ENCODE assay signal across 17 mouse cellular contexts in the genomic region with DNA sequence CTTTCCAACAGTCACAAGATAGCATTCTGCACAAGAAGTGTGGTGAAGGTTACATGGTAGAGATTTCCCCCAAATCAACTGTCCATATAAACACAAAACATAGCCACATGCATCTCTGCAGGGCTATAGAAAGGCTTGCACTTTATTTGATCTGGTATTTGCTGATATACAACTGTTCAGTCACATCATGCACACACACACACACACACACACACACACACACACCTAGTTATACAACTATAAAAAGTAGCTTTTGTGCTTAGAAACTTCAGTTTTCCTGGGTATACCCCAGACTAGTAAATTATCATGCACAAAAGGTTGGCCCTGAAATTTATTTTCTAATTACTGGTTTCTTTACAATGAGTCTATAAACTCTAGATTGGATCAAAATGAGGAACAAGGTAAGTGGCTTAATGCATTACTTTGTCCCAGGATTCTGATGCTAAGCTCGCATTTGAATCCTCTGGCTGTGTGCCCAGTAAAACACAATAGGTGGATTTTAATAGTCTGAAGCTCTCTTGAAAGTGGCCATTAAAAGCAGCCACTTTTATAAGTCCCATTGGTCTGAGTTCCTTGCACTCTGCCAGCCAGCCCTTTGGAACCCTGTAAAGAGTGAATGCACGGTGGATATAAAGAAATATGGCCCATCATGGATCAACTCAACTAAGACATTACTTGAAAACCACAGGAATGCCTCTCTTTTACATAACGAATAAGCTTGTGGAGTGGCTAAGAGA.
DNase-seq lines count a peak whose midpoint lies in the region; ATAC-seq lines count a peak whose summit lies in the region.
"Had no signal": no experiment of that assay in that cellular context is flagged by ENCODE, and none has a peak within 500 bp of the region (broad histone marks: within the 10 kb centered on the region; RNA-seq: fewer than 3 reads in every experiment).

No protein-coding gene starts in this region.

- H3K9me3 ChIP-seq in hindbrain, embryonic 13.5 days: no peaks in the 10 kb centered on the region
- H3K9me3 ChIP-seq in hindbrain, embryonic 10.5 days: no peaks in the 10 kb centered on the region
- no peaks in the 10 kb centered on the region for H3K9me3 ChIP-seq in forebrain, embryonic 13.5 days (replicated peaks)
- H3K9me3 ChIP-seq in midbrain, embryonic 13.5 days: no peaks in the 10 kb centered on the region
- H3K9me3 ChIP-seq: embryonic facial prominence, embryonic 15.5 days; liver, embryonic 12.5 days; stomach, embryonic 15.5 days had no signal

- H3K27ac ChIP-seq in hindbrain, embryonic 13.5 days: no peak overlapping the region
- no peak overlapping the region for H3K27ac ChIP-seq in hindbrain, embryonic 10.5 days
- H3K27ac ChIP-seq in forebrain, embryonic 13.5 days: no peak overlapping the region
- H3K27ac ChIP-seq in midbrain, embryonic 13.5 days: no peak overlapping the region
- H3K27ac ChIP-seq: embryonic facial prominence, embryonic 15.5 days; liver, embryonic 12.5 days; stomach, embryonic 15.5 days had no signal

- intact Hi-C loops in left cerebral cortex, postnatal 10 days (cut with DNase I): no loop called here

- no peak overlapping the region for H3K4me2 ChIP-seq in hindbrain, embryonic 13.5 days
- H3K4me2 ChIP-seq in forebrain, embryonic 13.5 days: no peak overlapping the region
- no peak overlapping the region for H3K4me2 ChIP-seq in midbrain, embryonic 13.5 days (replicated peaks)
- H3K4me2 ChIP-seq: embryonic facial prominence, embryonic 15.5 days; liver, embryonic 12.5 days; stomach, embryonic 15.5 days had no signal

- 0 out of 2 replicates have a peak, but pooled peaks have one; percentile 36 for ATAC-seq in hindbrain, embryonic 13.5 days (ENCODE audit: low FRiP score)
- peak; percentile 88 for ATAC-seq in forebrain, embryonic 13.5 days
- peak; percentile 94 for ATAC-seq in midbrain, embryonic 13.5 days
- ATAC-seq: liver, embryonic 12.5 days had no signal

- DNase-seq in hindbrain, embryonic 10.5 days (ENCODE audit: low spot score): no peak
- DNase-seq in R1 (ENCODE audit: low read depth, low spot score): peak; percentile 9
- DNase-seq in left cerebral cortex, postnatal 10 days (ENCODE audit: extremely low spot score in 1 of 2, low spot score in 2 of 2): no peak
- no peak for DNase-seq in heart, postnatal 4 days
- DNase-seq in left cerebral cortex, adult 8-10 months (ENCODE audit: low spot score in 2 of 2): no peak
- DNase-seq: adrenal gland, adult 2 months; heart, adult 18-20 months; kidney, adult 8-10 months; right cerebral cortex, postnatal 14 days; thymus, postnatal 4 days had no signal

- H3K9ac ChIP-seq in hindbrain, embryonic 13.5 days: no peak overlapping the region
- H3K9ac ChIP-seq in forebrain, embryonic 13.5 days: no peak overlapping the region
- H3K9ac ChIP-seq in midbrain, embryonic 13.5 days (replicated peaks): no peak overlapping the region
- H3K9ac ChIP-seq: embryonic facial prominence, embryonic 15.5 days; liver, embryonic 12.5 days; stomach, embryonic 15.5 days had no signal

- peaks cover 4% of the 10 kb centered on the region; the same call in 1 of the 2 replicates for H3K4me1 ChIP-seq in hindbrain, embryonic 13.5 days (replicated peaks)
- no peaks in the 10 kb centered on the region for H3K4me1 ChIP-seq in hindbrain, embryonic 10.5 days (replicated peaks)
- H3K4me1 ChIP-seq in forebrain, embryonic 13.5 days: peaks cover 10% of the 10 kb centered on the region; the same call in 1 of the 2 replicates
- H3K4me1 ChIP-seq in midbrain, embryonic 13.5 days (replicated peaks): peaks cover 5% of the 10 kb centered on the region; the same call in 1 of the 2 replicates
- H3K4me1 ChIP-seq: embryonic facial prominence, embryonic 15.5 days; liver, embryonic 12.5 days; stomach, embryonic 15.5 days had no signal

- WGBS in hindbrain, embryonic 13.5 days: 40% methylated on average over 3 of the region's 3 CpGs
- WGBS in hindbrain, embryonic 10.5 days: 75% methylated on average over 3 of the region's 3 CpGs
- 2% methylated on average over 3 of the region's 3 CpGs for WGBS in forebrain, embryonic 13.5 days
- WGBS in midbrain, embryonic 13.5 days: 11% methylated on average over 3 of the region's 3 CpGs

- no peaks in the 10 kb centered on the region for H3K36me3 ChIP-seq in hindbrain, embryonic 13.5 days
- no peaks in the 10 kb centered on the region for H3K36me3 ChIP-seq in hindbrain, embryonic 10.5 days
- H3K36me3 ChIP-seq in forebrain, embryonic 13.5 days (ENCODE audit: poor library complexity, severe bottlenecking): no peaks in the 10 kb centered on the region
- no peaks in the 10 kb centered on the region for H3K36me3 ChIP-seq in midbrain, embryonic 13.5 days
- H3K36me3 ChIP-seq: embryonic facial prominence, embryonic 15.5 days; liver, embryonic 12.5 days; stomach, embryonic 15.5 days had no signal

- H3K4me3 ChIP-seq in hindbrain, embryonic 13.5 days: no peak overlapping the region
- no peak overlapping the region for H3K4me3 ChIP-seq in hindbrain, embryonic 10.5 days
- no peak overlapping the region for H3K4me3 ChIP-seq in forebrain, embryonic 13.5 days
- H3K4me3 ChIP-seq in midbrain, embryonic 13.5 days (replicated peaks): no peak overlapping the region
- H3K4me3 ChIP-seq: embryonic facial prominence, embryonic 15.5 days; liver, embryonic 12.5 days; myocyte; stomach, embryonic 15.5 days had no signal

- H3K27me3 ChIP-seq in hindbrain, embryonic 13.5 days: no peaks in the 10 kb centered on the region
- no peaks in the 10 kb centered on the region for H3K27me3 ChIP-seq in hindbrain, embryonic 10.5 days (ENCODE audit: insufficient read depth, poor library complexity, severe bottlenecking)
- H3K27me3 ChIP-seq in forebrain, embryonic 13.5 days: no peaks in the 10 kb centered on the region
- H3K27me3 ChIP-seq in midbrain, embryonic 13.5 days: no peaks in the 10 kb centered on the region
- H3K27me3 ChIP-seq: embryonic facial prominence, embryonic 15.5 days; liver, embryonic 12.5 days; stomach, embryonic 15.5 days had no signal

Comparison
In these comparisons a context has a peak if more than half of its experiments do, and no peak if none do; other contexts are left out.
1. ATAC-seq: peak in every context shown above with its lines; median percentile 94 in midbrain, embryonic 13.5 days; 88 in forebrain, embryonic 13.5 days; 36 in hindbrain, embryonic 13.5 days.